Comparison of ENCODE assay signal across 13 mouse cellular contexts in the genomic region with DNA sequence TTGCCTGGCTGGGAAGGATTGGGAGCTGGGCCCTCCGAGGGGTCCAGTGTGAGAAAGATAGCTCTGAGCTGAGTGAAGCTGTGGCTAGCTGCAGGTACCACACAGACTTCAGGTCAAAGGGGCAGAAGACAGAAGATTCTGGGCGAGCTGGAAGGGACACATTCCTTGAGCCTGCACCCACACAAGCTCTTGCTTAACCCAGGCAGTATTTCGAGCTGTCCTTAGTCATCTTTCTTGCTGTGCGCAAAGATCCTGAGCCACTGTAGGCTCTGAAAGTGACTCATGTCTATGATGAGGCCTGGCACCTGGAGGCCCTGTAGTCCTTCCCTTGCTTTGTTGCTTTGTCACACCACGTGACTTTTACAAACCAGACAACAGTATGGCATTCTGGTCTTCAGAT.
"Had no signal": no experiment of that assay in that cellular context is flagged by ENCODE, and none has a peak within 500 bp of the region (broad histone marks: within the 10 kb centered on the region; RNA-seq: fewer than 3 reads in every experiment).

No protein-coding gene starts in this region.

- H3K4me2 ChIP-seq: kidney, embryonic 15.5 days; liver, embryonic 11.5 days; liver, embryonic 15.5 days; midbrain, embryonic 13.5 days had no signal

- ATAC-seq: lung, postnatal 0 days; midbrain, embryonic 13.5 days had no signal

- H3K9me3 ChIP-seq: kidney, embryonic 15.5 days; limb, embryonic 10.5 days; liver, embryonic 15.5 days; midbrain, embryonic 13.5 days had no signal

- H3K9ac ChIP-seq: kidney, embryonic 15.5 days; liver, embryonic 15.5 days; midbrain, embryonic 13.5 days had no signal

- H3K4me3 ChIP-seq: kidney, embryonic 15.5 days; left cerebral cortex, adult 2 months; limb, embryonic 10.5 days; liver, embryonic 15.5 days; midbrain, embryonic 13.5 days had no signal

- H3K36me3 ChIP-seq: liver, embryonic 15.5 days; midbrain, embryonic 13.5 days had no signal

- DNase-seq: kidney, postnatal 14 days; lung, adult 2 months; lung, postnatal 36 days; right cerebral cortex, adult 18-20 months; right cerebral cortex, postnatal 25 days; thymus, postnatal 4 days had no signal

- H3K27ac ChIP-seq: kidney, embryonic 15.5 days; left cerebral cortex, adult 2 months; limb, embryonic 10.5 days; liver, embryonic 15.5 days; midbrain, embryonic 13.5 days had no signal

- H3K4me1 ChIP-seq: kidney, embryonic 15.5 days; limb, embryonic 10.5 days; liver, embryonic 15.5 days; midbrain, embryonic 13.5 days had no signal

- H3K27me3 ChIP-seq: kidney, embryonic 15.5 days; liver, embryonic 15.5 days; midbrain, embryonic 13.5 days had no signal
